Mouse (Mus musculus) ES-E14 (cell line): ENCODE measurements around the gene Nefh. TPM values are rescaled to one million over a fixed set of nuclear protein-coding genes. Genes with fewer than 3 reads are reported as not detected.

ENCODE experiments used
- DNase-seq: peaks from one replicate; pipeline ENCODE4 v3.0.0-alpha.2; 2013; ENCODE audit warnings: low read depth, low spot score
- H3K27ac ChIP-seq: 2 replicates; pipeline ENCODE4 v1.5.1; 2012; ENCODE audit warnings: low read depth, mild to moderate bottlenecking, low read length, moderate library complexity, mixed read lengths; ENCODE audit not compliant: poor library complexity, insufficient read depth, severe bottlenecking
- H3K36me3 ChIP-seq: 2 replicates; pipeline ENCODE4 v1.6.1; 2012; ENCODE audit warnings: mild to moderate bottlenecking, low read length, moderate library complexity, mixed read lengths; ENCODE audit not compliant: control insufficient read depth, poor library complexity, insufficient read depth, severe bottlenecking
- H3K4me1 ChIP-seq, 2 experiments: fragments of 150-350 bp in 1 of 2; sonication (generic) in 1 of 2; 2 replicates each; pipeline ENCODE4 v1.6.1; 2012; ENCODE audit warnings: low read length in 2 of 2, mild to moderate bottlenecking in 1 of 2, mixed read lengths in 1 of 2; ENCODE audit not compliant: control insufficient read depth in 2 of 2, insufficient read depth in 2 of 2, poor library complexity in 1 of 2
- H3K4me3 ChIP-seq, 2 experiments: fragments of 150-350 bp in 1 of 2; sonication (generic) in 1 of 2; 2 replicates each; pipeline ENCODE4 v1.5.1; 2012; ENCODE audit warnings: low read length in 2 of 2, low read depth in 1 of 2, mild to moderate bottlenecking in 1 of 2, mixed read lengths in 1 of 2; ENCODE audit not compliant: insufficient read depth in 1 of 2, poor library complexity in 1 of 2, severe bottlenecking in 1 of 2
- H3K9ac ChIP-seq: 2 replicates; pipeline ENCODE4 v1.6.1; 2012; ENCODE audit warnings: low read depth, mild to moderate bottlenecking, low read length, mixed read lengths; ENCODE audit not compliant: poor library complexity, insufficient read depth, severe bottlenecking
- H3K9me3 ChIP-seq: fragments of 150-350 bp; sonication (generic); 2 replicates; pipeline ENCODE4 v1.6.1; 2012; ENCODE audit warnings: low read depth, mild to moderate bottlenecking, low read length; ENCODE audit not compliant: control insufficient read depth, insufficient read depth
- CHD2 ChIP-seq: IDR thresholded peaks from 2 replicates; pipeline ENCODE4 v1.6.1; 2014; ENCODE audit warnings: mild to moderate bottlenecking, low read depth, low read length, inconsistent platforms
- HCFC1 ChIP-seq: IDR thresholded peaks from 2 replicates; pipeline ENCODE4 v1.6.1; 2012; ENCODE audit warnings: low read length, inconsistent platforms, borderline replicate concordance; ENCODE audit not compliant: insufficient read depth
- MAFK ChIP-seq: IDR thresholded peaks from 2 replicates; pipeline ENCODE4 v1.6.1; 2014; ENCODE audit warnings: mild to moderate bottlenecking, low read depth, low read length, inconsistent platforms; ENCODE audit not compliant: insufficient read depth
- ZC3H11A ChIP-seq: IDR thresholded peaks from 2 replicates; pipeline ENCODE4 v1.6.1; 2012; ENCODE audit warnings: low read depth, mild to moderate bottlenecking, inconsistent platforms, low read length, borderline replicate concordance
- ZNF384 ChIP-seq: IDR thresholded peaks from 2 replicates; pipeline ENCODE4 v1.6.1; 2012; ENCODE audit warnings: low read depth, low read length, inconsistent platforms
- in situ Hi-C, 2 experiments: fragments of 600-800 bp; cut with MboI; formaldehyde crosslinking; loops; one replicate each; pipeline ENCODE4 v1.15.1; 2025; ENCODE audit warnings: low sequenced_read_pairs in 2 of 2, inconsistent platforms in 1 of 2; ENCODE audit not compliant: unreplicated experiment in 2 of 2
- total RNA-seq: library from RNA; depleted of rRNA; stranded (reverse); fragments of 300-350 nt; gene quantifications from 2 replicates; pipeline ENCODE4 v1.2.3, GENCODE M21; 2012

Nefh gene
- total RNA-seq, 1 experiment, result 17.7 TPM

DNA sequence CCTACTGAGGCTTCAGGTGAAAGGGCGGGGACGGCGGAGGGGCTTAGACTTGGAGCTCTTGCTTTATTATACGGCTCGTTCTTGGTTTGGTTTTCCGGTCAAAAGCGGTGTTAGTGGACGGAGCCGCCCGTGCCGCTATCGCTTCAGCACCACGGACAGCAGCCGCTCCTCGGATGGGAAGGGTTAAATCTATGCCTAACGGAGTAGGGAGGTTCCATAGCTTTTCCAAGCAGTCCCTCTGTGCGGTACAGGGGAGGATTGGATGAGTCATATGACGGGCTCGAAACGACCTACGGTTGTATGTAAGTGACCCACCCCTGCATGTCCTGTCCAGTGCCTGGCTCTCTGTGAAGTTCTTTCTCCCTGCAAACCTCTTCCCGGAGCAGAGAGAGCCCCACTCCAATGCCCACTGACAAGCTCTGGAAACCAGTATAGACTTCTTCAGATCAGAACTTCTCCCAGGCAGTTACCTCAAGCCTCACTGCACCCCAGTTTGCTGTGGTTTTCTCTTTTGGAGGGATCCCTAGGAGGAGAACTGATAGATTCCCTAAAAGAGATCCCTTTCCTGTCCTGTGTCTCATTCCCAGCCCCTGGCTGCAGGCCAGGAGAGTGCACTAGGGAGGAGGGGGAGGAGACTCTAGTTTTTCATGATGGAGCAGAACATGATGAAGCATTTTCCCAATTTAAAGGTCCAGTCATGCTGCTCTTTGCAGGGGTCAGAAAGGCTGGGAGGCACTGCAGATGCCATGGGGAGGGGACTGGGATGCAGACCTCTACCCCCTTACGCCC, 1.6 kb upstream of the Nefh start:
- in situ Hi-C loops, result no loop called here

DNA sequence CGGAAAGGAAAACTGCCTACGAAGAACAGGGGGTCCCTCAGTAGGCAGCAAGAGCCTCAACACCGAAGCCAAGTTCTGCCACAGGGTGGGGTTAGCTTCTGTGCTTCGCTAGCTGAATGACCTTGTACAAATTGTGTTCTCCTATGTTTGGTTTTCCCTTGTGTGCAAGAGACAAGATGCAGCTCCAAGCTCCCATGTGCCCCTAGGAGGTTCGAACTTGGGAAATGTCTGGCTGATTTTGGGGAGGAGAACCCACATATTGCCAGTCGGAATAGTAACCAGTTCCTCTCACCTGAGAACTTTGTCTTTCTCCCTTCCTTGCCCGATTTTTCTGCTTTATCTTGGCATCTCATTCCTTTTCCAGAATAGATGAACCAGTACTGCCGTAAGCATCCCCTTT, 928 bp upstream of the Nefh start:
- Histone ChIP-seq H3K36me3 (peaks cover 7% of the 10 kb centered on the region), H3K27ac (no peak overlapping the region), H3K9me3 (no peaks in the 10 kb centered on the region), H3K9ac (no peak overlapping the region), H3K4me1 (peaks cover 0 to 2% of the 10 kb centered on the region in 2 experiments; a peak in 1 of 4 replicates), H3K4me3 (no peak overlapping the region)
- in situ Hi-C loops, result no loop called here
- no peak for DNase-seq
- TF ChIP-seq ZNF384, result no peak
- TF ChIP-seq MAFK, result no peak
- no peak for TF ChIP-seq ZC3H11A
- TF ChIP-seq CHD2, result no peak
- no peak for TF ChIP-seq HCFC1

More for the DNA sequence above, 1.6 kb upstream of the Nefh start:
- Histone ChIP-seq H3K4me3 (no peak overlapping the region), H3K27ac (no peak overlapping the region), H3K9ac (no peak overlapping the region), H3K4me1 (peaks cover 0 to 6% of the 10 kb centered on the region in 2 experiments; a peak in 3 of 4 replicates), H3K9me3 (no peaks in the 10 kb centered on the region), H3K36me3 (peaks cover 5% of the 10 kb centered on the region)
- TF ChIP-seq ZC3H11A, result no peak
- TF ChIP-seq MAFK, result no peak
- TF ChIP-seq CHD2, result no peak
- TF ChIP-seq HCFC1, result peak; percentile 55; the same call in 1 of the 2 replicates
- DNase-seq, result peak; percentile 64

DNA sequence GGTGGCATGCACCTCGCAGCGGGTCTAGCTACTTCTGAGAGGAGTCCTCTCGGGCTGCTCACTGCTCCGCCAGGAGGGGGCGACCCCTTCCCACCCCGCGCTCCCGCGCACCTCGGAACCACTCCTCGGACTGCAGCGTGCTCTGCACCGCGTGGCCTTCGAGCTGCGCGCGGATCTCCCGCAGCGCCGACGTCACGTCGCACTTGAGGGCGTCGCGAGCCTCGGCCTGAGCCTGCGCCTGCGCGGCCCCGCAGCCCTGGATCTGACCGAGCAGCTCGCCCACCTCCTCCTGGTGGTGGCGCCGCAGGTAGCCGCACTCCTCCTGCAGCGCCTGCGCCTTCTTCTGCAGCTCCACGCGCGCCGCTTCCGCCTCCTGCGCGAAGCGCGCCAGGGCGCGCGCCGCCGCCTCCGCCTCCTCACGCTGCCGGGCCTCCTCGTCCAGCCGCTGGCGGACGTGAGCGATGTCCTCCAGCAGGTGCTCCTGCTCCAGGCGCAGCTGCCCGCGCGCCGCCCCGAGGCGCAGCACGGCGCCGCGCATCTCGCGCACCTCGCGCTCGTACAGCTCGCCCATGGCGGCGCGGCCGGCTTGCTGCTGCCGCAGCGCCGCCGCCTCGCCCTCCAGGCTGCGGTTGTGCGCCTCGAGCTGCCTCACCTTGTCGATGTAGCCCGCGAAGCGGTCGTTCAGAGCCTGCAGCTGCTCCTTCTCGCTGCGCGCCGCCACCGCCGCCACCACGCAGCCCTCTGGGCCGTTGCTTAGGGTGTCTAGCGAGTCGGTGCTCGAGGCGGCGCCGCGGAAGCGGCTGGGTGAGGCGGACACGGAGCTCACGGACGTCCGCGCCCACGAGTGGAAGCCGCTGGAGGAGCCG, 684 bp downstream of the Nefh start:
- Histone ChIP-seq H3K4me1 (no peaks in the 10 kb centered on the region; a peak in 1 of 4 replicates), H3K9me3 (no peaks in the 10 kb centered on the region), H3K27ac (no peak overlapping the region), H3K36me3 (peaks cover 12% of the 10 kb centered on the region), H3K4me3 (peak overlapping the region; percentile 68 to 77), H3K9ac (peak overlapping the region; percentile 67)
- in situ Hi-C loops, result no loop called here
- DNase-seq, result peak; percentile 50
- TF ChIP-seq CHD2 (no peak), ZNF384 (no peak), HCFC1 (0 out of 2 replicates have a peak, but pooled peaks have one; percentile 48), ZC3H11A (0 out of 2 replicates have a peak, but pooled peaks have one; percentile 8), MAFK (no peak)

DNA sequence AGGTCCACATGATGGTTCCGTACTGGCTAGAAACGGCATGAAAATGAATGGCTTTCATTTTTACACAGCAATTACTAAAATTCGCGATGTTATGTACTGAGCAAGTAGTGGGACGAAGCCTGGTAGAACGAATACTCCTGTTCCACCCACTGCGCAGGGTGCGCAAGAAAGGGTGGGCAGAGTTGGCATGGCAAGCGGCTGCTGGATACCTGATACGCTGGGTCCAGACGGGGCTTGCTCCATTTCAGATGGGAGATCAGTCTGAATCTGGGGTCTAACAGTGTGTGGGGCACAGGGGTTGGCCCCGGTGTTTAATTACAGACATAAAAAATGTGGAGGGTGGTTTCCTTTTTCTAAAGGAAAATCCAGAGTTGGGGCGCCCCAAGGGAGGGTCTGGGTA, 1.3 kb downstream of the Nefh start:
- Histone ChIP-seq H3K36me3 (peaks cover 12% of the 10 kb centered on the region), H3K9me3 (no peaks in the 10 kb centered on the region), H3K4me3 (peak overlapping the region; percentile 68 to 77; a peak in 3 of 4 replicates), H3K9ac (peak overlapping the region; percentile 67; the same call in 1 of the 2 replicates), H3K27ac (no peak overlapping the region), H3K4me1 (no peaks in the 10 kb centered on the region; a peak in 1 of 4 replicates)
- DNase-seq, result no peak
- TF ChIP-seq HCFC1 (no peak), ZC3H11A (no peak), ZNF384 (no peak), CHD2 (no peak), MAFK (no peak)
- in situ Hi-C loops, result no loop called here
